Mouse (Mus musculus) cortical plate, adult 2 months (tissue): Measurements from ENCODE around the gene Cttn. TPM values are rescaled to one million over a fixed set of nuclear protein-coding genes. Genes with fewer than 3 reads are reported as not detected.
A peak's percentile ranks its signal among the peaks of the same experiment; 100 is the strongest.

Experiments
- H3K27ac ChIP-seq: fragments of 200-500 bp; 2 replicates; pipeline ENCODE4 v1.5.1; 2012; ENCODE audit warnings: low read length, control low read depth, inconsistent platforms; ENCODE audit not compliant: insufficient read depth
- H3K4me1 ChIP-seq: fragments of 200-500 bp; 2 replicates; pipeline ENCODE4 v1.6.1; 2011; ENCODE audit warnings: low read length; ENCODE audit not compliant: control insufficient read depth, insufficient read depth
- H3K4me3 ChIP-seq: fragments of 200-500 bp; 2 replicates; pipeline ENCODE4 v1.5.1; 2011; ENCODE audit warnings: mild to moderate bottlenecking, low read length, control low read depth; ENCODE audit not compliant: insufficient read depth
- CTCF ChIP-seq: fragments of 200-500 bp; IDR thresholded peaks from 2 replicates; pipeline ENCODE4 v1.5.1; 2011; ENCODE audit warnings: mild to moderate bottlenecking, control low read depth, low read length; ENCODE audit not compliant: insufficient read depth; ENCODE audit errors: extremely low read depth
- POLR2A ChIP-seq: fragments of 200-500 bp; IDR thresholded peaks from 2 replicates; pipeline ENCODE4 v1.6.1; 2011; ENCODE audit warnings: mild to moderate bottlenecking, low read length, control low read depth; ENCODE audit not compliant: insufficient read depth; ENCODE audit errors: extremely low read depth
- polyA plus RNA-seq: library from polyadenylated mRNA; depleted of rRNA; stranded (reverse); fragments of >200 nt; gene quantifications from 2 replicates; pipeline ENCODE4 v1.2.3, GENCODE M21; 2012; rRNA removed

The Cttn gene
- polyA plus RNA-seq: 146 and 147 TPM in 2 replicates

GRCm38 (mm10) chr7:144470545-144471059 is at the start of gene Cttn:
TSS of gene Cttn (minus strand) at chr7:144471009.
- peak within 1 kb of the TSS; percentile 91 for H3K4me3 ChIP-seq
- peak within 1 kb of the TSS; percentile 58 for H3K27ac ChIP-seq
- TF ChIP-seq POLR2A (peak; percentile 90), CTCF (no peak)
- H3K4me1 ChIP-seq: peaks cover 9% of the 10 kb centered on the region

GRCm38 (mm10) chr7:144519852-144520251 is 49.0 kb upstream of the Cttn start:
- Histone ChIP-seq H3K4me3 (no peak overlapping the region), H3K27ac (no peak overlapping the region), H3K4me1 (no peaks in the 10 kb centered on the region; the same call in 1 of the 2 replicates)
- no peak for TF ChIP-seq POLR2A
- no peak for TF ChIP-seq CTCF

DNA sequence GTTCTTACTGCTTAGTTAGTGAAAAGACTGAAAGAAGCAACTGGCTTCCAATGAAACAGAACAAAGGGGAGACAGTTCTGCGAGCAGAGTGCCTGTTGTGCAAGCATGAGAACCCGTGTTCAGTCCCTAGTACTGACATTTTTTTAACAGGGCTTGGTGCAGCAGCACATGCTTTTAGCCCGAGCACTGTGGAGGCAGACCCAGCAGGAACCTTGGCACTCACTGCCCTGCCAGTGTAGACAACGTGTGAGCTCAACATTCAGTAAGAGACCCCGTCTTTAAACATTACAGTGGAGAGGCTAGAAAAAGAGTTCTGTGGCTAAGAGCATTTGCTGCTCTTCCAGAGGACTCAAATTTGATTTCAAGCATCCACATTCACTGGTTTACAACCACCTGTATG is 45.9 kb upstream of the Cttn start:
- TF ChIP-seq POLR2A: no peak
- no peak for TF ChIP-seq CTCF
- Histone ChIP-seq H3K4me3 (no peak overlapping the region), H3K27ac (no peak overlapping the region), H3K4me1 (0 out of 2 replicates have a peak, but pooled peaks cover 2% of the 10 kb centered on the region)

GRCm38 (mm10) chr7:144509090-144509489 is 38.3 kb upstream of the Cttn start:
- Histone ChIP-seq H3K4me3 (no peak overlapping the region), H3K27ac (no peak overlapping the region), H3K4me1 (no peaks in the 10 kb centered on the region)
- TF ChIP-seq POLR2A (no peak), CTCF (no peak)

- H3K27ac ChIP-seq: no peak overlapping the region
- no peaks in the 10 kb centered on the region for H3K4me1 ChIP-seq
- TF ChIP-seq CTCF (no peak), POLR2A (no peak)
- no peak overlapping the region for H3K4me3 ChIP-seq
These were observed 36.0 kb upstream of the Cttn start for GRCm38 (mm10) chr7:144506807-144507206.

- TF ChIP-seq CTCF (no peak), POLR2A (no peak)
These were observed 33.1 kb upstream of the Cttn start for GRCm38 (mm10) chr7:144503959-144504358.

GRCm38 (mm10) chr7:144492931-144493330 is 22.1 kb upstream of the Cttn start:
- H3K4me1 ChIP-seq: no peaks in the 10 kb centered on the region
- H3K27ac ChIP-seq: no peak overlapping the region
- H3K4me3 ChIP-seq: no peak overlapping the region
- TF ChIP-seq POLR2A: no peak
- no peak for TF ChIP-seq CTCF

More at GRCm38 (mm10) chr7:144503959-144504358, 33.1 kb upstream of the Cttn start:
- Histone ChIP-seq H3K4me3 (no peak overlapping the region), H3K27ac (no peak overlapping the region), H3K4me1 (no peaks in the 10 kb centered on the region)

GRCm38 (mm10) chr7:144490201-144490873 is 19.5 kb upstream of the Cttn start:
- Histone ChIP-seq H3K4me1 (no peaks in the 10 kb centered on the region), H3K27ac (no peak overlapping the region), H3K4me3 (no peak overlapping the region)
- no peak for TF ChIP-seq POLR2A

- Histone ChIP-seq H3K4me1 (no peaks in the 10 kb centered on the region), H3K4me3 (no peak overlapping the region), H3K27ac (no peak overlapping the region)
- TF ChIP-seq CTCF (no peak), POLR2A (no peak)
These were observed 18.4 kb upstream of the Cttn start for GRCm38 (mm10) chr7:144489067-144489774.

DNA sequence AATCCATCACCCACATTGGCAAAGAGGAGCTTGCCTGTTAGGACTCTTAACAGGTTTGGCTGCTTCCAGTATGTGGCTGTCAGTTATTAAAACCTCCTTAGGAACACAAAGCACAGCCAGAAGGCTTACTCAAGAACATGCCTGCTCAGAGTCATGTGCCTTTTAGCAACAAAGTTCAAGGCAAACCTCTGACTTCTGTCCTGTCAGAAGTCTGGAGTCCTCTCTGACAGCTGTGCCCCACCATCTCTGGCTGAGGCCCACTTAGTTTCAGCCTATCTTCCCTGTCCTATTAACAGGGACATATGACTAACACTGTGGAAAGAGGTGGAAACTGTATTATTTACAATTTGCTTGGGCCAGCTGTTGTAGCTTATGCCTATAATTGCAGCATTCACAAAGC is 9.5 kb upstream of the Cttn start:
- H3K4me3 ChIP-seq: no peak overlapping the region
- TF ChIP-seq CTCF (no peak), POLR2A (no peak)
- no peak overlapping the region for H3K27ac ChIP-seq
- H3K4me1 ChIP-seq: no peaks in the 10 kb centered on the region

DNA sequence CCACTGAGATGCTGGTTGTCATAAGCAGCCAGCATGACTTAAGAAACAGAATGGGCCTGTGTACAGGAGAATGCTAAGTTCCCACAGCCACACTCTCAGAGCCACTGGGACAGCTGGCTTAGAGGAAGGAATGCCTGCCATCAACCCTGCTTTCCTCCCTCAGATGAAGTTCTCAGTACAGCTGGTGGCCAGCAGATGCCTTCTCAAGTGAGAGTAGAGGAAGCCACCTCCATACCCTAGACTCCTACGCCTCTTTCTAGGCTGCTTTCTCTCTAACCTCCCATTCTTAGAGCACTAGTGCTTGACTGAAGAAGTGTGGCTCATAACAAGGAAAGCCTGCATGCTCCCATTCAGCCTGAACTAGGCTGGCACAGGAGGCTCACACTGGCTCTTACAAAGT is 8.8 kb upstream of the Cttn start:
- TF ChIP-seq CTCF (no peak), POLR2A (no peak)
- Histone ChIP-seq H3K4me1 (no peaks in the 10 kb centered on the region), H3K27ac (no peak overlapping the region), H3K4me3 (no peak overlapping the region)
